Mouse (Mus musculus): Measurements from ENCODE around the gene Stx17. TPM values are rescaled to one million over a fixed set of nuclear protein-coding genes. Genes with fewer than 3 reads are reported as not detected.
A peak's percentile ranks its signal among the peaks of the same experiment; 100 is the strongest.

Gene Stx17
- polyA plus RNA-seq, 1 experiment from 2014 or later = 32.1 TPM

DNA sequence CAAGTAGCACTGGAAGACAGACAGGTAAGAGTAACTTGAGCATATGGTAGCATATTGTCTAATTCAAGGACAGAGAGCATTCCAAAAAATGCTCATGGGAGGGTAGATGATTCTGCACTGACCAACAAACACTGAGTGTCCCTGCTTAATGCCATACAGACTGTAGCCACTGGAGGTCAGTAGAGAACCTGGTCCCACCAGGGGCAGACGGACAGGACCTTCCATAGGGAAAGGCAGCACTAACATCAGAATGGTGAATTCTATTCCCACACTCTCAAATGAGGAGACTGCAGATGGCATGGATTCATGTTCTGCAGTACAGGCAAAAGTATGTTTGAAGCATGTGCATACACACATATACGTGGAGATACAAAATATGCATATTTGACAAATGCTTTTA, 100.5 kb downstream of the Stx17 start:
- ATAC-seq (replicated peaks; ENCODE audit: insufficient number of reproducible peaks, low FRiP score, low TSS enrichment, low read depth) = 0 out of 2 replicates have a peak, but pooled peaks have one; percentile 56
- no peaks in the 10 kb centered on the region for H3K9me3 ChIP-seq (replicated peaks; ENCODE audit: control insufficient read depth, low read length)
- no peak overlapping the region for H3K4me2 ChIP-seq (ENCODE audit: low read depth, low read length)
- WGBS = 19% methylated on average over 2 of the region's 2 CpGs
- no peaks in the 10 kb centered on the region for H3K27me3 ChIP-seq (ENCODE audit: control insufficient read depth, insufficient read depth, low read length)
- no peaks in the 10 kb centered on the region for H3K4me1 ChIP-seq (ENCODE audit: control insufficient read depth, insufficient read depth, low read length)
- H3K9ac ChIP-seq (replicated peaks; ENCODE audit: low read length) = no peak overlapping the region
- peak; percentile 71 for DNase-seq (ENCODE audit: low spot score)
- H3K4me3 ChIP-seq (ENCODE audit: low read depth, low read length) = no peak overlapping the region
- no peaks in the 10 kb centered on the region for H3K36me3 ChIP-seq (replicated peaks; ENCODE audit: control insufficient read depth, insufficient read depth, low read depth, low read length)
- H3K27ac ChIP-seq (replicated peaks; ENCODE audit: low read depth, low read length) = no peak overlapping the region

- Histone ChIP-seq H3K4me3 (ENCODE audit: low read depth, low read length) (no peak overlapping the region), H3K9ac (replicated peaks; ENCODE audit: low read length) (no peak overlapping the region), H3K4me2 (ENCODE audit: low read depth, low read length) (no peak overlapping the region), H3K27me3 (ENCODE audit: control insufficient read depth, insufficient read depth, low read length) (no peaks in the 10 kb centered on the region), H3K36me3 (replicated peaks; ENCODE audit: control insufficient read depth, insufficient read depth, low read depth, low read length) (no peaks in the 10 kb centered on the region), H3K9me3 (replicated peaks; ENCODE audit: control insufficient read depth, low read length) (no peaks in the 10 kb centered on the region), H3K27ac (replicated peaks; ENCODE audit: low read depth, low read length) (no peak overlapping the region), H3K4me1 (ENCODE audit: control insufficient read depth, insufficient read depth, low read length) (no peaks in the 10 kb centered on the region)
- WGBS = 59% methylated on average over 3 of the region's 3 CpGs
- no peak for ATAC-seq (replicated peaks; ENCODE audit: insufficient number of reproducible peaks, low FRiP score, low TSS enrichment, low read depth)
- no peak for DNase-seq (ENCODE audit: low spot score)
Measured at GRCm38 (mm10) chr4:48225604-48226003, 100.9 kb downstream of the Stx17 start.

GRCm38 (mm10) chr4:48226800-48227199, 102.1 kb downstream of the Stx17 start:
- Histone ChIP-seq H3K9me3 (replicated peaks; ENCODE audit: control insufficient read depth, low read length) (no peaks in the 10 kb centered on the region), H3K4me1 (ENCODE audit: control insufficient read depth, insufficient read depth, low read length) (no peaks in the 10 kb centered on the region), H3K27ac (replicated peaks; ENCODE audit: low read depth, low read length) (no peak overlapping the region), H3K9ac (replicated peaks; ENCODE audit: low read length) (no peak overlapping the region), H3K36me3 (replicated peaks; ENCODE audit: control insufficient read depth, insufficient read depth, low read depth, low read length) (no peaks in the 10 kb centered on the region), H3K4me3 (ENCODE audit: low read depth, low read length) (no peak overlapping the region), H3K27me3 (ENCODE audit: control insufficient read depth, insufficient read depth, low read length) (no peaks in the 10 kb centered on the region), H3K4me2 (ENCODE audit: low read depth, low read length) (no peak overlapping the region)
- no peak for ATAC-seq (replicated peaks; ENCODE audit: insufficient number of reproducible peaks, low FRiP score, low TSS enrichment, low read depth)
- WGBS = 76% methylated on average over 3 of the region's 3 CpGs
- DNase-seq (ENCODE audit: low spot score) = no peak

MicroRNAs encoded within 50 kb of the gene (microRNA counts, 519-probe panel; counts per million panel counts)
- 1,369 counts per million, percentile 4 among the panel's probes with 10 or more counts for microRNA mmu-miR-1958

Small RNA genes lying within 50 kb of the gene (microRNA-seq; reads per million reads assigned to microRNA genes)
- gene Mir1958 (ENCODE audit: borderline number of aligned reads) = not detected

Other genes with a start within 250 kb of the Stx17 start
- gene Nr4a3, start 79.8 kb upstream of the Stx17 start, polyA plus RNA-seq (2014; fragmentation: Nextera tagmentation; extraction: Ambion mirVana) = 0.20 and 0.25 TPM in 2 replicates
- gene Erp44, start 154.6 kb downstream of the Stx17 start, polyA plus RNA-seq (2014; fragmentation: Nextera tagmentation; extraction: Ambion mirVana) = 77.9 and 84.5 TPM in 2 replicates
- gene Invs, start 154.8 kb downstream of the Stx17 start, polyA plus RNA-seq (2014; fragmentation: Nextera tagmentation; extraction: Ambion mirVana) = 5.6 and 5.8 TPM in 2 replicates

Measured in embryonic facial prominence, embryonic 11.5 days (tissue).